Mouse (Mus musculus) MEL-GATA-1-ER (cell line): ENCODE data around the gene Trim30c.
"Not testable (repeated sequence)": the region's sequence is repeated elsewhere in the genome, so short reads cannot be mapped to it uniquely, and the experiment has no call there.

Source experiments
- DNase-seq: peaks from one replicate; pipeline ENCODE4 v3.0.0-alpha.2; 2012; ENCODE audit warnings: low read depth; ENCODE audit errors: extremely low read depth

Gene Trim30c

GRCm38 (mm10) chr7:104400698-104401097 lies at the start of gene Trim30c:
Gene Trim30c (minus strand): TSS chr7:104400837.
- no peak for DNase-seq

- peak; percentile 21 for DNase-seq
Observed at GRCm38 (mm10) chr7:104445961-104446645, 45.5 kb upstream of the Trim30c start.

GRCm38 (mm10) chr7:104404460-104404950 lies 3.9 kb upstream of the Trim30c start:
- DNase-seq: no peak

GRCm38 (mm10) chr7:104401140-104401539 lies 503 bp upstream of the Trim30c start:
- DNase-seq: no peak

GRCm38 (mm10) chr7:104398492-104398891 lies 2.1 kb downstream of the Trim30c start:
- DNase-seq: no peak

- peak; percentile 38 for DNase-seq
Observed at GRCm38 (mm10) chr7:104369736-104370414, 30.8 kb downstream of the Trim30c start, which contains the start of gene Trim30b. Gene Trim30b (minus strand): TSS chr7:104369884.

- no peak for DNase-seq
Observed at GRCm38 (mm10) chr7:104366339-104366738, 34.3 kb downstream of the Trim30c start.

- DNase-seq: no peak
Observed at GRCm38 (mm10) chr7:104353600-104353967, 47.1 kb downstream of the Trim30c start.

- DNase-seq: peak; percentile 91
Observed at GRCm38 (mm10) chr7:104352717-104353599, 47.7 kb downstream of the Trim30c start, which contains the start of gene Trim12c. Gene Trim12c (minus strand): TSS chr7:104353362.

GRCm38 (mm10) chr7:104348043-104348442 lies 52.6 kb downstream of the Trim30c start:
- DNase-seq: not testable (repeated sequence)

- DNase-seq: not testable (repeated sequence)
Observed at GRCm38 (mm10) chr7:104340744-104341143, 59.9 kb downstream of the Trim30c start.

GRCm38 (mm10) chr7:104335547-104335946 lies 65.1 kb downstream of the Trim30c start:
- DNase-seq: not testable (repeated sequence)
